7 mouse cellular contexts compared by ENCODE assay signal in genomic region chr11:78887102-78887971, GRCm38 (mm10). TPM values are rescaled to one million over a fixed set of nuclear protein-coding genes. Genes with fewer than 3 reads are reported as not detected.
DNase-seq lines count a peak whose midpoint lies in the region; ATAC-seq lines count a peak whose summit lies in the region.

No protein-coding gene starts in this region.

- intact Hi-C loops in gastrocnemius, postnatal 14 days (cut with DNase I; ENCODE audit: low total_unique reads), result no loop called here

- peak; percentile 87 for ATAC-seq in midbrain, embryonic 11.5 days (ENCODE audit: low FRiP score)

- H3K9ac ChIP-seq in midbrain, embryonic 11.5 days (ENCODE audit: low read length), result peak overlapping the region; percentile 47

- H3K36me3 ChIP-seq in midbrain, embryonic 11.5 days (ENCODE audit: control insufficient read depth, insufficient read depth, low read length), result no peaks in the 10 kb centered on the region

- H3K4me1 ChIP-seq in midbrain, embryonic 11.5 days (ENCODE audit: control insufficient read depth, insufficient read depth, low read length), result peaks cover 17% of the 10 kb centered on the region

- no peaks in the 10 kb centered on the region for H3K27me3 ChIP-seq in midbrain, embryonic 11.5 days (ENCODE audit: control insufficient read depth, insufficient read depth, low read length)

- H3K9me3 ChIP-seq in midbrain, embryonic 11.5 days (ENCODE audit: control insufficient read depth, low read length), result no peaks in the 10 kb centered on the region

- 15% methylated on average over 9 of the region's 9 CpGs for WGBS in midbrain, embryonic 11.5 days

- H3K27ac ChIP-seq in midbrain, embryonic 11.5 days (ENCODE audit: low read depth, low read length), result peak overlapping the region; percentile 94

- peak overlapping the region; percentile 15; the same call in 1 of the 2 replicates for H3K4me2 ChIP-seq in midbrain, embryonic 11.5 days

- H3K4me3 ChIP-seq in midbrain, embryonic 11.5 days (ENCODE audit: low read depth, low read length), result no peak overlapping the region

- peak; percentile 75 for DNase-seq in adrenal gland, postnatal 25 days
- DNase-seq in embryo, embryonic 10.5 days (ENCODE audit: low spot score), result peak; percentile 75
- DNase-seq in gastrocnemius, postnatal 14 days, result peak; percentile 78
- peak; percentile 20 for DNase-seq in hindlimb bud, embryonic 11.5 days (ENCODE audit: extremely low spot score, low read depth, low spot score)
- peak; percentile 50 to 87 for DNase-seq in left cerebral cortex, adult 9 months (ENCODE audit: low spot score in 2 of 2)
- DNase-seq in midbrain, embryonic 11.5 days (ENCODE audit: low spot score, missing footprints), result peak; percentile 96
- peak; percentile 81 for DNase-seq in right cerebral cortex, postnatal 25 days

RNA-seq across cellular contexts. Expression of gene Nos2, which starts 33.2 kb away (rescaled TPM):
- 2.0 and 2.4 TPM in 2 replicates for total RNA-seq in adrenal gland, postnatal 25 days (2021)
- total RNA-seq in gastrocnemius, postnatal 14 days (2021), result 1 to 10 TPM; 3.6 to 4.7 TPM
- 0.64 and 0.69 TPM in 2 replicates for polyA plus RNA-seq in midbrain, embryonic 11.5 days (2014; fragmentation: Nextera tagmentation; extraction: Ambion mirVana)

Comparison
In these comparisons a context has a peak if more than half of its experiments do, and no peak if none do; other contexts are left out.
1. DNase-seq: peak in every context shown above with its lines; median percentile 96 in midbrain, embryonic 11.5 days; 81 in right cerebral cortex, postnatal 25 days; 78 in gastrocnemius, postnatal 14 days; 75 in adrenal gland, postnatal 25 days; 75 in embryo, embryonic 10.5 days; 68 in left cerebral cortex, adult 9 months; 20 in hindlimb bud, embryonic 11.5 days.